25 mouse cellular contexts compared by ENCODE assay signal in genomic region chr9:11871489-11871888, GRCm38 (mm10).
"Had no signal": no experiment of that assay in that cellular context is flagged by ENCODE, and none has a peak within 500 bp of the region (broad histone marks: within the 10 kb centered on the region; RNA-seq: fewer than 3 reads in every experiment).

No protein-coding gene starts in this region.

- H3K4me3 ChIP-seq: embryonic facial prominence, embryonic 10.5 days; embryonic facial prominence, embryonic 12.5 days; embryonic facial prominence, embryonic 13.5 days; embryonic facial prominence, embryonic 15.5 days; erythroblast, embryonic 14.5 days; forebrain, embryonic 10.5 days; forebrain, embryonic 12.5 days; forebrain, embryonic 13.5 days; forebrain, embryonic 15.5 days; gastrocnemius, adult 2 months; heart, adult 2 months had no signal

- H3K9ac ChIP-seq: embryonic facial prominence, embryonic 12.5 days; embryonic facial prominence, embryonic 13.5 days; embryonic facial prominence, embryonic 15.5 days; forebrain, embryonic 12.5 days; forebrain, embryonic 13.5 days; forebrain, embryonic 15.5 days; forebrain, postnatal 0 days had no signal

- DNase-seq: cerebellum, adult 9-10 months; cerebellum, adult 9-11 months; cerebellum, postnatal 10 days; cerebellum, postnatal 14 days; cerebellum, postnatal 25 days; cerebellum, postnatal 36 days; embryo, embryonic 11 days; forebrain, postnatal 0 days; gastrocnemius, adult 2 months; gastrocnemius, postnatal 10 days; gastrocnemius, postnatal 14 days; gastrocnemius, postnatal 25 days; gastrocnemius, postnatal 36 days; heart, adult 11 months; heart, adult 18-20 months; heart, adult 2 months had no signal

- H3K4me1 ChIP-seq: embryonic facial prominence, embryonic 10.5 days; embryonic facial prominence, embryonic 12.5 days; embryonic facial prominence, embryonic 13.5 days; embryonic facial prominence, embryonic 15.5 days; forebrain, embryonic 10.5 days; forebrain, embryonic 12.5 days; forebrain, embryonic 13.5 days; forebrain, embryonic 15.5 days had no signal

- H3K9me3 ChIP-seq: embryonic facial prominence, embryonic 10.5 days; embryonic facial prominence, embryonic 12.5 days; embryonic facial prominence, embryonic 13.5 days; embryonic facial prominence, embryonic 15.5 days; forebrain, embryonic 10.5 days; forebrain, embryonic 12.5 days; forebrain, embryonic 13.5 days; forebrain, embryonic 15.5 days had no signal

- H3K27ac ChIP-seq: embryonic facial prominence, embryonic 10.5 days; embryonic facial prominence, embryonic 12.5 days; embryonic facial prominence, embryonic 13.5 days; embryonic facial prominence, embryonic 15.5 days; forebrain, embryonic 10.5 days; forebrain, embryonic 12.5 days; forebrain, embryonic 13.5 days; forebrain, embryonic 15.5 days; gastrocnemius, adult 2 months; heart, adult 2 months had no signal

- H3K36me3 ChIP-seq: embryonic facial prominence, embryonic 10.5 days; embryonic facial prominence, embryonic 12.5 days; embryonic facial prominence, embryonic 13.5 days; embryonic facial prominence, embryonic 15.5 days; forebrain, embryonic 10.5 days; forebrain, embryonic 12.5 days; forebrain, embryonic 15.5 days had no signal

- H3K27me3 ChIP-seq: embryonic facial prominence, embryonic 12.5 days; embryonic facial prominence, embryonic 13.5 days; embryonic facial prominence, embryonic 15.5 days; forebrain, embryonic 12.5 days; forebrain, embryonic 13.5 days; forebrain, embryonic 15.5 days had no signal
